Mouse (Mus musculus): Measurements from ENCODE around the gene Bmx. TPM values are rescaled to one million over a fixed set of nuclear protein-coding genes. Genes with fewer than 3 reads are reported as not detected.

Gene Bmx
- total and polyA plus RNA-seq, 3 experiments: not detected

DNA sequence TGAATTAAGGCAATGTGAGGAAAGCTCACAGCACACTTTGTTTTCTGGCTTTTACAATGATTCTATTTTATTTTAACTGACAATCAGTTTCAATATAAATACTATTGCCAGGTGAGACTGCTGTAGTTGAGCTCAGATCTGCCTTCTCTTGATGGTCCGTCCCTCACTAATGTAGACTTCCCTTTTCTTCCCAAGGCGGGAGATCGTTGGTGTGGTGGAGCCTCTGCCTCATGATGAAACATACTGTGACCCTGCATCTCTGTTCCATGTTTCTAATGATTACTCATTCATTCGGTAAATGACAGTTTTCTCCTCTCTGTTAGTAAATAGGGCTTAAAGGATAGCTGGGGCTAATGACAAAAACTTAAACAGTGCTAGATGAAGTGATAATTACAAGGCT, 84.1 kb downstream of the Bmx start:
- Histone ChIP-seq H3K79me2 (ENCODE audit: control insufficient read depth, insufficient read depth, low read length, poor library complexity) (no peaks in the 10 kb centered on the region), H3K9ac (ENCODE audit: control insufficient read depth, low read depth, low read length, poor library complexity, severe bottlenecking) (no peak overlapping the region), H3K4me1 (ENCODE audit: control insufficient read depth in 1 of 2, insufficient read depth in 2 of 2, low read length in 2 of 2) (peaks cover 2% of the 10 kb centered on the region in 2 experiments; a peak in 1 of 4 replicates), H3K36me3 (ENCODE audit: control insufficient read depth in 1 of 2, insufficient read depth in 2 of 2, low read length in 2 of 2) (peaks cover 0 to 8% of the 10 kb centered on the region in 2 experiments; a peak in 2 of 4 replicates), H3K9me3 (replicated peaks; ENCODE audit: insufficient read depth, low read length) (no peaks in the 10 kb centered on the region), H3K27ac (ENCODE audit: control insufficient read depth, low read depth, low read length) (no peak overlapping the region), H3K27me3 (ENCODE audit: control insufficient read depth in 1 of 2, insufficient read depth in 2 of 2, low read length in 2 of 2) (no peaks in the 10 kb centered on the region; a peak in 1 of 4 replicates), H3K4me3 (ENCODE audit: control insufficient read depth in 1 of 2, insufficient read depth in 1 of 2, low read depth in 2 of 2, low read length in 2 of 2) (no peak overlapping the region)
- DNase-seq (ENCODE audit: low read depth, low spot score): peak; percentile 43
- TF ChIP-seq ZKSCAN1 (IDR thresholded peaks at IDR 0.05; ENCODE audit: low read depth, low read length) (no peak), USF2 (IDR thresholded peaks at IDR 0.05; ENCODE audit: borderline replicate concordance in 1 of 2, insufficient read depth in 1 of 2, low read depth in 1 of 2, low read length in 2 of 2) (no peak), GABPA (IDR thresholded peaks at IDR 0.05; ENCODE audit: low read depth, low read length) (no peak), EP300 (IDR thresholded peaks at IDR 0.05; ENCODE audit: low read depth in 1 of 2, low read length in 2 of 2) (0 out of 4 replicates have a peak, but pooled peaks of 1 of the 2 experiments have one; percentile 11), MEF2A (IDR thresholded peaks at IDR 0.05; ENCODE audit: extremely low read depth, insufficient replicate concordance, low read depth, low read length, poor library complexity, severe bottlenecking) (no peak), TCF12 (IDR thresholded peaks at IDR 0.05; ENCODE audit: low read depth, low read length) (no peak)

DNA sequence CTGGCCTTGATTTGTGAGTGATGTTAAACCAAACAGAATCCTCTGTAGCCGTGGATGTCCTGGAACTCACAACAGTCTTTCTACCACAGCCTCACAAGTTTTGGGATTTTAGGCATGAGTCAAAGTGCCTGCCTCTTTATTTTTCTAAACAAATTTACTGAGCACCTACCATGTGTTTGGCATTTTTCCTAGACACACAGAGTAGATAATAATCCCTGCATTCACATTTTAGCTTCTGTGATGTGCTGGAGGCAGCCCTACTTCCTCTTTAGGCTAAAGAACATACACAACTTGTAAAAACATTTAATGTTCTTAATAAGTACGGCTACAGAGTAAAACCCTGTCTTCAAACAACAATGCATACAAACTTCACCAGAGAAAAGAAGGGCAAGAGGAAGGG, 87.0 kb downstream of the Bmx start:
- no peak overlapping the region for H3K9ac ChIP-seq (ENCODE audit: control insufficient read depth, low read depth, low read length, poor library complexity, severe bottlenecking)
- H3K4me1 ChIP-seq (ENCODE audit: control insufficient read depth in 1 of 2, insufficient read depth in 2 of 2, low read length in 2 of 2): peaks cover 2% of the 10 kb centered on the region in 2 experiments; a peak in 1 of 4 replicates
- no peaks in the 10 kb centered on the region for H3K79me2 ChIP-seq (ENCODE audit: control insufficient read depth, insufficient read depth, low read length, poor library complexity)
- peaks cover 0 to 8% of the 10 kb centered on the region in 2 experiments; a peak in 2 of 4 replicates for H3K36me3 ChIP-seq (ENCODE audit: control insufficient read depth in 1 of 2, insufficient read depth in 2 of 2, low read length in 2 of 2)
- peaks cover 0 to 3% of the 10 kb centered on the region in 2 experiments; a peak in 1 of 4 replicates for H3K27me3 ChIP-seq (ENCODE audit: control insufficient read depth in 1 of 2, insufficient read depth in 2 of 2, low read length in 2 of 2)
- H3K9me3 ChIP-seq (replicated peaks; ENCODE audit: insufficient read depth, low read length): no peaks in the 10 kb centered on the region
- DNase-seq (ENCODE audit: low read depth, low spot score): peak; percentile 78
- no peak overlapping the region for H3K27ac ChIP-seq (ENCODE audit: control insufficient read depth, low read depth, low read length)
- H3K4me3 ChIP-seq (ENCODE audit: control insufficient read depth in 1 of 2, insufficient read depth in 1 of 2, low read depth in 2 of 2, low read length in 2 of 2): no peak overlapping the region
- TF ChIP-seq TAL1 (IDR thresholded peaks at IDR 0.05; ENCODE audit: low read length) (no peak), UBTF (IDR thresholded peaks at IDR 0.05; ENCODE audit: borderline replicate concordance, insufficient read depth, low read depth, low read length) (no peak), KAT2A (conservative IDR thresholded peaks at IDR 0.05; ENCODE audit: low read depth, low read length) (no peak), SMC3 (IDR thresholded peaks at IDR 0.05; ENCODE audit: low read depth, low read length) (no peak), MAX (IDR thresholded peaks at IDR 0.05; ENCODE audit: low read length) (peak; percentile 51; the same call in 1 of the 2 replicates), ZKSCAN1 (IDR thresholded peaks at IDR 0.05; ENCODE audit: low read depth, low read length) (no peak), ELF1 (IDR thresholded peaks at IDR 0.05; ENCODE audit: low read depth, low read length) (no peak), HCFC1 (IDR thresholded peaks at IDR 0.05; ENCODE audit: low read depth, low read length) (no peak), NRF1 (IDR thresholded peaks at IDR 0.05; ENCODE audit: insufficient read depth, low read depth, low read length, poor library complexity, severe bottlenecking) (no peak), RCOR1 (IDR thresholded peaks at IDR 0.05; ENCODE audit: low read depth, low read length) (peak; percentile 58), EP300 (IDR thresholded peaks at IDR 0.05; ENCODE audit: low read depth in 1 of 2, low read length in 2 of 2) (peak; percentile 22 to 79; a peak in 3 of 4 replicates), TBP (IDR thresholded peaks at IDR 0.05; ENCODE audit: low read depth, low read length) (no peak), E2F4 (IDR thresholded peaks at IDR 0.05; ENCODE audit: borderline replicate concordance, low read depth, low read length) (no peak), MYC (IDR thresholded peaks at IDR 0.05; ENCODE audit: low read depth, low read length) (0 out of 2 replicates have a peak, but pooled peaks have one; percentile 35), CHD2 (IDR thresholded peaks at IDR 0.05; ENCODE audit: low read length) (no peak), ZC3H11A (IDR thresholded peaks at IDR 0.05; ENCODE audit: low read depth, low read length) (no peak), MXI1 (IDR thresholded peaks at IDR 0.05; ENCODE audit: low read depth, low read length) (peak; percentile 62), MEF2A (IDR thresholded peaks at IDR 0.05; ENCODE audit: extremely low read depth, insufficient replicate concordance, low read depth, low read length, poor library complexity, severe bottlenecking) (no peak), TCF12 (IDR thresholded peaks at IDR 0.05; ENCODE audit: low read depth, low read length) (no peak), MAFK (IDR thresholded peaks at IDR 0.05; ENCODE audit: borderline replicate concordance, low read depth, low read length) (no peak), ETS1 (IDR thresholded peaks at IDR 0.05; ENCODE audit: low read depth, low read length) (peak; percentile 76), USF2 (IDR thresholded peaks at IDR 0.05; ENCODE audit: borderline replicate concordance in 1 of 2, insufficient read depth in 1 of 2, low read depth in 1 of 2, low read length in 2 of 2) (no peak), POLR2AphosphoS5 (IDR thresholded peaks at IDR 0.05; ENCODE audit: borderline replicate concordance, low read depth, low read length) (no peak), BHLHE40 (IDR thresholded peaks at IDR 0.05; ENCODE audit: borderline replicate concordance, low read depth, low read length) (no peak), MYB (IDR thresholded peaks at IDR 0.05; ENCODE audit: low read depth, low read length) (no peak), JUND (IDR thresholded peaks at IDR 0.05; ENCODE audit: low read depth, low read length) (no peak), NELFE (IDR thresholded peaks at IDR 0.05; ENCODE audit: low read depth, low read length) (no peak), GATA1 (IDR thresholded peaks at IDR 0.05; ENCODE audit: low read depth, low read length) (peak; percentile 65)
